In the genomic region with DNA sequence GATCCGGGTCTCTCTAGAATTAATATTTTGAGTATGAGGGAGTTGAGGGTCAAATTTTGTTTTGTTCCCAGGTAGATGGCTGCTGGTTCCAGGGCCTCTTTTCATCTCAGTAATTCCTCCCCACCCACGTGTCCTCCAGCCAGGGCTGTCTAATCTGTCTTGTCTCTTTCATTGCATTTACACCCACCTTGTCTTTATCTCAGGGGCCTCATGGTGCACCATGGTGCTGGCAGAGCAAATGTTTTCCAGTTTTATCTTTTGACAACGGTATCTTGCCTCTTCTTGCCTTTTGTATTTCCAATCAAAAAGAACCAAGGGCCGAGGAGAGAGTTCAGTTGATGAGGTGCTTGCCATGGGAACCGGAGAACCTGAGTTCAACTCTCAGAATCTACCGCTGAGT, we compare ENCODE assay signal across 22 mouse cellular contexts.
A peak's percentile ranks its signal among the peaks of the same experiment; 100 is the strongest.
DNase-seq lines count a peak whose midpoint lies in the region; ATAC-seq and TF ChIP-seq lines count a peak whose summit lies in the region.
"Had no signal": no experiment of that assay in that cellular context is flagged by ENCODE, and none has a peak within 500 bp of the region (broad histone marks: within the 10 kb centered on the region; RNA-seq: fewer than 3 reads in every experiment).

No protein-coding gene starts in this region.

- no peaks in the 10 kb centered on the region for H3K27me3 ChIP-seq in liver, postnatal 0 days (ENCODE audit: insufficient read depth, low read length)
- H3K27me3 ChIP-seq in liver, embryonic 13.5 days: no peaks in the 10 kb centered on the region
- H3K27me3 ChIP-seq: embryonic facial prominence, embryonic 15.5 days; forebrain, embryonic 15.5 days; hindbrain, embryonic 12.5 days had no signal

- H3K36me3 ChIP-seq in liver, postnatal 0 days (replicated peaks; ENCODE audit: insufficient read depth, low read length): no peaks in the 10 kb centered on the region
- H3K36me3 ChIP-seq in liver, embryonic 13.5 days: no peaks in the 10 kb centered on the region
- H3K36me3 ChIP-seq: embryonic facial prominence, embryonic 15.5 days; forebrain, embryonic 10.5 days; forebrain, embryonic 15.5 days; hindbrain, embryonic 12.5 days had no signal

- H3K4me2 ChIP-seq in liver, postnatal 0 days (ENCODE audit: low read depth, low read length): no peak overlapping the region
- no peak overlapping the region for H3K4me2 ChIP-seq in liver, embryonic 13.5 days
- H3K4me2 ChIP-seq: embryonic facial prominence, embryonic 15.5 days; forebrain, embryonic 15.5 days; hindbrain, embryonic 12.5 days had no signal

- intact Hi-C loops in left cerebral cortex, postnatal 10 days (cut with DNase I): no loop called here

- no peak for TF ChIP-seq CTCF in liver, postnatal 0 days (IDR thresholded peaks at IDR 0.05; ENCODE audit: low read depth)

- TF ChIP-seq EP300 in liver, postnatal 0 days (IDR thresholded peaks at IDR 0.05; ENCODE audit: low read depth): no peak

- 69% methylated on average over 6 of the region's 6 CpGs for WGBS in liver, postnatal 0 days (ENCODE audit: insufficient replicate concordance)
- WGBS in liver, embryonic 13.5 days (ENCODE audit: insufficient replicate concordance): 42% methylated on average over 6 of the region's 6 CpGs

- no peak for ATAC-seq in liver, postnatal 0 days
- peak; percentile 79 for ATAC-seq in liver, embryonic 13.5 days (ENCODE audit: low read depth)
- ATAC-seq in megakaryocyte progenitor cell, adult 5-6 weeks (replicated peaks; ENCODE audit: poor library complexity): 0 out of 2 replicates have a peak, but pooled peaks have one; percentile 11
- ATAC-seq: forebrain, embryonic 15.5 days; hindbrain, embryonic 16.5 days had no signal

- DNase-seq in liver: peak; percentile 8
- no peak for DNase-seq in liver, postnatal 0 days
- DNase-seq in liver, embryonic 13.5 days: peak; percentile 4
- DNase-seq in left cerebral cortex, postnatal 10 days (ENCODE audit: extremely low spot score in 1 of 2, low spot score in 2 of 2): no peak
- no peak for DNase-seq in natural killer cell, adult 2 months (ENCODE audit: low spot score in 2 of 2)
- no peak for DNase-seq in retina, embryonic 14.5 days (ENCODE audit: low spot score)
- DNase-seq: adrenal gland, adult 2 months; adrenal gland, postnatal 25 days; cerebellum, adult 11 months; cerebellum, adult 8-10 months; cerebellum, postnatal 14 days; embryo, embryonic 11 days; gastrocnemius, postnatal 25 days; heart, postnatal 10 days; heart, postnatal 4 days had no signal

- no peaks in the 10 kb centered on the region for H3K4me1 ChIP-seq in liver, postnatal 0 days (ENCODE audit: insufficient read depth)
- peaks cover 8% of the 10 kb centered on the region; the same call in 1 of the 2 replicates for H3K4me1 ChIP-seq in liver, embryonic 13.5 days (replicated peaks)
- H3K4me1 ChIP-seq: embryonic facial prominence, embryonic 15.5 days; forebrain, embryonic 15.5 days had no signal

- H3K27ac ChIP-seq in liver, postnatal 0 days (ENCODE audit: low read depth): no peak overlapping the region
- no peak overlapping the region; the same call in 1 of the 2 replicates for H3K27ac ChIP-seq in liver, embryonic 13.5 days
- H3K27ac ChIP-seq: embryonic facial prominence, embryonic 15.5 days; forebrain, embryonic 10.5 days; forebrain, embryonic 15.5 days; hindbrain, embryonic 12.5 days had no signal

- no peak overlapping the region for H3K9ac ChIP-seq in liver, postnatal 0 days (replicated peaks)
- no peak overlapping the region for H3K9ac ChIP-seq in liver, embryonic 13.5 days
- H3K9ac ChIP-seq: embryonic facial prominence, embryonic 15.5 days; forebrain, embryonic 15.5 days; hindbrain, embryonic 12.5 days had no signal

- H3K9me3 ChIP-seq in liver, postnatal 0 days (ENCODE audit: low read length): no peaks in the 10 kb centered on the region
- no peaks in the 10 kb centered on the region for H3K9me3 ChIP-seq in liver, embryonic 13.5 days (replicated peaks)
- H3K9me3 ChIP-seq: embryonic facial prominence, embryonic 15.5 days; forebrain, embryonic 10.5 days; forebrain, embryonic 15.5 days; hindbrain, embryonic 12.5 days had no signal

- no peak overlapping the region for H3K4me3 ChIP-seq in liver, postnatal 0 days (ENCODE audit: low read depth, low read length)
- no peak overlapping the region for H3K4me3 ChIP-seq in liver, embryonic 13.5 days (replicated peaks)
- H3K4me3 ChIP-seq: embryonic facial prominence, embryonic 15.5 days; erythroblast, embryonic 14.5 days; forebrain, embryonic 10.5 days; forebrain, embryonic 15.5 days; hindbrain, embryonic 12.5 days had no signal

Comparison
In these comparisons a context has a peak if more than half of its experiments do, and no peak if none do; other contexts are left out.
1. DNase-seq: peak in liver (single experiment) and liver, embryonic 13.5 days (single experiment); none in liver, postnatal 0 days (single experiment), left cerebral cortex, postnatal 10 days (0 of 2), natural killer cell, adult 2 months (0 of 2) and retina, embryonic 14.5 days (single experiment).